Mouse (Mus musculus) forelimb bud, embryonic 11.5 days (tissue): ENCODE measurements around the gene Tent5b.

Source experiments
- DNase-seq: peaks from one replicate; pipeline ENCODE4 v3.0.0-alpha.2; 2012; ENCODE audit warnings: low read depth, low spot score

The Tent5b gene

DNA sequence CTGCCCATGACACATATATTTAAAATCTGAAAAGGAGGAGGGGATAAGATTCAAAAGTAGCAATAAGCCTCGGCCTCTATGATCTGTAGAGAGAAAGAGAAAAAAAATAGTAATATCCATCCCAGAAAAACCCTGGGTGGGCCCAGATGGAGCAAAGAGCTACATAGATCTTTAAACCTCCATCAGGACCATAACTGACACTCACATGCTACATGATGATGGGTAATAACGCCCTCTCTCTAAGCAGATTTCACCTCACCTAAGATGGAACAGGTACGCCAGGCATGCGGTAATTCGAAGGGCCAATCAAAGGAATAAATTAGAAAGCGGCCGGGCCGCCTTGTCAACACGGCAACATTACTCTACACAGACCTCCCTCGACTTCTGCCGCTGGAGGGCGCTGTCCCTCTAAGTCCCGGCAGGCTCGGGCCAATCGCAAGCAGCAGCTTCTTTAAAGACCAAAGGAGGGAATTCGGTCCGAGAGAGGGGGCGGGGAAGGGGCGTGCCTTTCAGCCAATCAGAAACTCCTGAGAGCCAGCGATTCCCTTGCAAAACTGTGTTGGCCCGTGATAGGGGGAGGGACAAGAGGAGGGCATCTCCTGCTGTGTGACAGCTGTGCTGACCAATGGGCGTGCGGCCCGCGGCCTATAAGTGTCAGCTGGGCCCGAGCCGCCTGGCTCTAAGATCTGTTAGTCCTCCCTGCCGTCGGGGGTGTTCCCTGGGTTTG, at the start of gene Tent5b:
Gene Tent5b, plus strand, starts transcription at position 675 of the 727 bp plus-strand sequence.
- DNase-seq: peak; percentile 97

GRCm38 (mm10) chr4:133431508-133431907, 48.4 kb upstream of the Tent5b start:
- no peak for DNase-seq

DNA sequence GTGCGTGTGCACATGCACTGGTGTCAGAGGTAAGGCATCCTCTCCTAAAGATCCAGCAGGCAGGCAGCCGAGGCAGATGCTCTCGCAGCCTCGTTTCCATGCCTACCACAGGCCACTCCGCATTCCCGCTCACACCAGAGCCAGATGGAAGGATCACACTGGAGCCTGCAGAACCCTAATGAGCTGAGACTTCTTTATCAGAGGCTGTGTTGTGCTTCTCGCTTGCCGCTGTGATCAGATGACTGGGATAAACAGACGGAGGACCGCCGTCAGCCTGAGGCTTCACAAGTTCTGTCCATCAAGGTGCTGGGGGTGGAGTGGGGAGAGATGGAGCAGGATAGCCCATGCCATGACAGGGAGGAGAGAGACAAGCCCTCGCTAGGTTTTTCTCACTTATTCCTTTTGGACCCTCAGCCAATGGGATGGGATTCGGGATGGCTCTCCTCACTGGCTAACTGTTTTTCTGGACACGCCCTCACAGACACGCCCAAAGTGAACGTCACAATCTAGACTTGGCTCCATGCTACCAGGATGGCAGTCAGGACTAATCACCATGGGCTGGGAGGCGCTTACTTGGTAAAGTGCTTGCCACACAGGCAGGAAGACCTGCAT, 47.3 kb upstream of the Tent5b start:
- DNase-seq: peak; percentile 27

DNA sequence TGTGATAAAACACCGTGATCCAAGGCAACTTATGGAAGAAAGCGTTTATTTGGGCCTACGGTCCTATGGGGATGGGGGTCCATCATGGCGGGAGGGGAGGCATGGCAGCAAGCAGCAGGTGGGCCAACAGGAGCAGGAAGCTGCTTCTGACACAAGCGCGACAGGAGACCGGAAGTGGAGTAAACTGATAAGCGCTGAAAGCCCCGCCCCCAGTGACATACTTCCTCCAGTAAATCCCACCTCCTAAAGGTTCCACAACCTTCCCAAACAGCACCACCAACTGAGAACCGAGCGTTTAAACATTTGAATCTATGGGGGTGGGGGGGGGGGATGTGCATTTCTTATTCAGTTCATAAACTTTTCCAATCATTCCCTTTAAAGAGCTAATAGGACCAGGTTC, 44.0 kb upstream of the Tent5b start:
- DNase-seq: no peak

DNA sequence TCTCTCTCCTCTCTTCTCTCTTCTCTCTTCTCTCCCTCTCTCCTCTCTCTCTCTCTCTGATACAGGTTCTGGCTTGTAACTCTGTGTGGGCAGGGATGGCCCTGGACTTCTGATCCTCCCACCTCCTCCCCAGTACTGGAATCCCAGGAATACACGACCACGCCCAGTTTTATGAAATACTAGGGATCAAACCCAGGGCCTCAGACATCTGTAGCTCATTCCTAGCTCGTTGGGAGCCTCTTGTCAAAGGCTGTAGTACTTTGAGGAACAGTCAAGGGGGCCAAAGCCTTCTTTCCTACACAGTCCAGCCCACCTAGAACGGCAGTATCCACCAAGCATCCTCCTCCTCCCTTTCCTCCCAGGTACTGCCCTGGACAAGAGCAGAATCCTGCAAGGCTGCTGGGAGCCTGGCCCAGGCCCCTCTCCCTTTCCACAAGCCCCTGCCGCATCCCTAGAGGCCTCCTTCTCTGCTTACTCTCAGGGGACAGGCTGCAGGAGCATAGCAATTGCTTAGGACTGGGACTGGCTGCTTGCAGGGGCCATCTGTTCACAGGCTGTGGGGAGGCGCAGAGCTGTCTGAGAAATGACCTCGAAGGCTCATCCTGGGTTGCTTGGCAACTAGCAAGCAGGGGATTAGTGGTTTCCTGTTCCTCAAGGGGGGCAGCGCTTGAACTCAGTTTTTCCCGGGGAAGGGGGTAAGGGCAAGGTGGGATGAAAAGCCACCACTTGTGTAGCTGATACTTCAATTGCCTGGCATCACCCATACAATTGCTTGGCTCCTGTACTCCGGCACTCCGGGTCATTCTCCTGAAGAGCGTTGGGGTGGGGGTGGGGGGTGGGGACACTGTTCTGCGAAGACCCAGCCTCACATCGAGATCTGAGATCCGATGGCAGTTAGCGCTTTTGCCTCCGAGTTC, 40.2 kb upstream of the Tent5b start:
- DNase-seq: peak; percentile 68

DNA sequence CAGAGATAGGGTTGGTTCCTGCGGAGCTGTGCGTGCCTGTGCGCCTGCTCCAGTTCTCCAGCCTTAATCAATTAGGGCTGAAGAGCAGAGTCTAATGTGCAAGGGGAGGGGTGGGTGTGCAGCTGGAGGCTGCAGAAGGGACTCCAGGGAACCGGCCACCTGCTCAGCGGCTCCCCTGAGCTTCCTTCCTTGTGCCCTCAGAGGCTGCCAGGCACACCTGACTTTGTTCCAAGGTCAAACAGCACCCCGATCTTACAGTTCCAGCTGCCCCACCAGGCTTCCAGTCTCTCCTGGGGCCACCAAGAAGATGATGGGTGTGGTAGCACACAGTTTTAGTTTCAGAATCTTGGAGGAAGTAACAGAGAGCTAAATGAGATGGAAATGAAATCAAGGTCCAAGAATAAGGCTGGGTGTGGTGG, 39.5 kb upstream of the Tent5b start:
- peak; percentile 59 for DNase-seq

DNA sequence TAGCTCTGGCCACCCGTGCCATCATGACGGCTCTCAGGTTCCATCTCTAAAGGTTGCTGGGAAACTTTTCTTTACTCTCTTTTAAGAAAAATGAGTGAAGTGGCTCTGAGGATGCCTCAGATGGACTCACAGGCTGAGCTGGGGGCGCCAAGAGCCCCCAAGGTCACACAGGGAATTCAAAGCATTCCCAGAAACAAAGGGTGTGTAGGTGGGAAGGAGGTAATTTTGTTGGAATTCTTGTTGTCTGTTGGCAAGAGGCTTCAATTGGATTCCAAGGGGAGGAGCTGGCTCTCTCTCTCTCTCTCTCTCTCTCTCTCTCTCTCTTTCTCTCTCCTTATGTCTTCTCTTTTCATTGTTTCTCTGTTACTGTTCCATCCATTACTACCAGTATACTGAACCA, 37.7 kb upstream of the Tent5b start:
- DNase-seq: no peak

DNA sequence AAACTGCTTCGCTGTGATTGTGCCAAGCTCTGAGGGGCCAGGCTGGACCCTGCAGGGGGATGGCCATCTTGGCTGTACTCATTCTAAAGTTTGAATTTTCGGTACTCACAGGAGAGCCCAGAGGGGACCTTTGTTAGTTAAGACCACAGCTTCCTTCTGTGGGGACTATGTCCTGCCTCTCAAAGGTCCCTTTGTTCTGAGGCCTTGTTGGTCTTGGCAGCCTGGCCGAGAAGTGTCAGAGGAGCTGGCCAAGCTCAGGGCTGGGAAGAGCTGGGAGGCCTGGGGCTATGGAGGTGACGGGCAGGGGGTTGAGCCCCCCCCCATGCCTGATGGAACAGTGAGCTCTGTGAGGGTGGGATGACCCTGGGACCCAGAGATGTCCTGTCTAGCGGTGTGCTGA, 36.8 kb upstream of the Tent5b start:
- DNase-seq: no peak

DNA sequence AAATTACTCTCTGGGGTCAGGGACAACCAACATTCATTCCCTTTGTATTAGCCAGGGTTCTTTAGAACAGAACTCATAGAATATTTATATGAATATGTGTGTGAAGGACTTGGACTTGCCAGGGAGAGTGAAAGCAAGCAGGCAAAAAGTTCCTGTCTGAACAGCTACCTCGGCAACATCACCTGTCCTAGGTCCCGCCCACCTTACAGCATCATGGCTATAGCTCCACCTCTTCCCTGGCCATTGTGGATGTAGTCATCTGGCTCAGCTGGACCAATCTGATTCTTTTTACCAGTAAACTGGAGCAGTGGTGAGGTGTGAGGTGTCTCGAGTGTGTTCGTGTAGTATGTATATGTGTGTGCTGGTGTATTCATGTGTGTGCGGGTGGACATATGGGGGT, 34.2 kb upstream of the Tent5b start:
- DNase-seq: no peak

DNA sequence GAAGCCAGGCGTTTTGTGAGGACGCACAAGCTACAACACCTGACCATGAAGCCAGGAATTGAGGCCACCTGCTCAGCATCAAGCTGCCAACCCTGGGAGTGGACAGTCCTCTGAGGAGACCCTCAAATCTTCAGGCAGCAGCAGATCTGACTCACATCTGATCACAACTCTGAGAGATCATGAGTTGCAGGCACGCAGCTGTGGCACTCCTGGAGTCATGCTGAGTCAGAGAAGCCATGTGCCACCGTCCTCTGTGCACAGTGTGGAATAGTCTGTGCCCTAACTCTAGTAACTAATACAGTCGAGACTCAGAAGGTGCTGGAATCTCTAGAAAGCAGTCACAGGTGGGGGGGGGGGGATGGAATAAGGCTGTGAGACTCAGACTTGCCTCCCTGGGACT, 32.6 kb upstream of the Tent5b start:
- DNase-seq: no peak

GRCm38 (mm10) chr4:133447967-133448366, 32.0 kb upstream of the Tent5b start:
- DNase-seq: no peak

- DNase-seq: no peak
Observed at GRCm38 (mm10) chr4:133448708-133449388, 31.1 kb upstream of the Tent5b start.

DNA sequence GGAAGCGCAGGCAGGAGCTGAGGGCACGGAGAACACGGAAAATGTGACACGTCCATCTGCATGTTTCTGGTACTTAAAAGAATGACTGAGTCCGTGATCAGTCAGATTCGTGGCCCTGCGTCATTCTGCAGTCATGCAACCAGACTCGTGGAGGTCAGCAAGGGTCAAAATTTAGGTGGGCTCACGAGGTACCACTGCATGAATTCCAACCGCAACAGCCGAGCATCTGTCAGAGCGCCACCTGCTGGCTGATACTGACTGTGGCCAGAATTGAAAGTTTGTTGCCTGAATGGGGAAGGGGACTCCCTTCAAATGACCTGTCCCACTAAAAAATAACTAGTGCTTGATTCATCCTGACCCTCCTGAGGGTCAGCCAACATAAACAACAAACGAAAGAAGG, 30.2 kb upstream of the Tent5b start:
- DNase-seq: peak; percentile 53

DNA sequence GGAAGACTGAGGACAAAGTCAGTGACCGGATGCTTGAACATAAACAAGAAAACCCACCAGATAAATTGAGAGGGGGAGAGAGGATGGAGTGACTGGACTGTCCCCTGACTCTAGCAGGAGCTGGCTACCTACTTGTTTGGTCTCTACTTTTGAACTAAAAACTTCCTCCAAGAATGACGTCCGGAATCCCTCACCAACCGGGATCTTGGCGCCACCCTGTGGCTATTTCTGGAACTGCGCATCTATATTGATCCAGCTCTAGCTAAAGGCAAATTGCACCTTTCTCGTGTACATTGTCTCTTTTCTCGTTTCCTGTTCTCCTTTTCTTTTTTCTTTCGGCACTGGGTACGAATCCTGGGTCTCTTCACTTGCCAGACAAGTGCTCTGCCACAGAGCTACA, 28.4 kb upstream of the Tent5b start:
- DNase-seq: peak; percentile 85

DNA sequence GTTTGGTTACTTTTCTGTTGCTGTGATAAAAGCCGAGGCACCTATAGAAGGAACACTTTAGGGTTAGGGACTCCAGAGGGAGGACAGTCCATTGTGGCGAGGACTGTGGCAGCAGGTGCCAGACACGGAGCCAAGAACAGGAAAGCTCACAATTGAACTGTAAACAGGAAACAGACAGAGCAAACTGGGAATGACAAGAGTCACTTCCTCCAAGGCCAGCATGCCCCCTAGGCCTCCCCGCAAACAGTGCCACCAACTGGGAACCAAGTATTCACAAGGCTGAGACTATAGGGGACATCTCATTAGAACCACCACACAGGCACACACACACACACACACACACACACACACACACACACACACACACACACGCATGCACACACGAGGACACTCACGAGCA, 27.5 kb upstream of the Tent5b start:
- DNase-seq: no peak

DNA sequence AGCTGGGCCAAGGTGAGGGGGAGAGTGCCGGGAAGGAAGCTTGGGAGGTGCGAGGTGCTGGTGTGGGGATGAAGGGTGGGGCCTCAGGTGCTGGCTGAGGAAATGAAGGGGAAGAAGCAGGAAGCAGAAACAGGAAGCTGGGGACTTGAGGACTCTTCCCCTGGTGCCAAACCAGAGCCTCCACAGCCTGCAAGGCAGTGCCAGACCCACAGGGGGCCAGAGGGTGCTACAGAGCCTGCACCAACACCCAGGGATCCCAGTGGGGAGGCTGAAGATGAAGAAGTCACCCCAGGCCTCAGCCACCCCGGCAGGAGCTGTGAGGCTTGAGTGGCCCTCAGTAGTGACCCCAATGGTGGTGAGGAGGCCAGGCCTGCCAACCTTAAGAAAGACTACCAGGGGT, 21.9 kb upstream of the Tent5b start:
- DNase-seq: no peak

- no peak for DNase-seq
Observed at GRCm38 (mm10) chr4:133460006-133460405, 19.9 kb upstream of the Tent5b start.

DNA sequence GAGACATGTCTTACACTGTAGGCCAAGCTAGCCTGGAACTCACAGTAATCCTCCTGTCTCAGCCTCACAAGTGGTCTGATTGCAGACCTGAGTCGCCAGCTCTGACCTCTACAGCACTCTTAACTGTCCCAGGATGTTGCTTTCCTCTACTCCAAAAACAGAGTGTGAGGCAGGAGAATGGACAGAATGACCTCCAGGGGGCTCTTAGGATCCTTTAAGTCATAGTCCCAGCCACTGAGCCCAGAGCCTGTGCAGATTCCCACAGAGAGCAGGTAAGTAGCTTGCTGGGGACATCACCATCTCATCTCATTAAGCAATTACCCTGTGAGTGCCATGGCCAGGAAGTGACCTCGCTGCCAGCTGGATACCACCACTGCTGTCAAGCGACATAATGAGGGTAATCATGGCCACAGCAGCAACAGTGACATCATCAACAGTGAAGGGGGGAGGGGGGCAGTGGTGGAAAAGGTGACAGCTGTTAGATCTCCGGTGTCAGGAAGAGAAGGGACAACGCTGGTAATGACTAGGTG, 19.1 kb upstream of the Tent5b start:
- no peak for DNase-seq

DNA sequence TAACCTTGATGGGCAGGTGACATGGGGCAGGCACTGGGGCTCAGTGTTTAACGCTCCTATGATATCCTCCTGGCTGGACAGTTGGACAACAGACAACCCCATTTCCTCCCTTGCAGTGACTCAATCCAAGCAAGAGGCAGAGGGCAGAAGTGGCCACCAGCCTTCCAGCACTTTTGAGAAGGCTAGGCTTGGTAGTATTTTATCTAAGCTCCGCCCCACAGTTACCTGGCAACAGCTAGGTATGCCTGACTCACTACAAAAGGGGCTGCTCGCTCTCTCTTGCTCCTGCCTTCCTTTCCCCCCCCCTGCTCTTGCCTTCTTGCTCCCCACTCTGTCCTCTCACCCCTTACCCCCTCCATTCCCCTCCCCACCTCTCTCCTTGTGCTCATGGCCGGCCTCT, 18.6 kb upstream of the Tent5b start:
- DNase-seq: no peak

GRCm38 (mm10) chr4:133463184-133463583, 16.7 kb upstream of the Tent5b start:
- no peak for DNase-seq

DNA sequence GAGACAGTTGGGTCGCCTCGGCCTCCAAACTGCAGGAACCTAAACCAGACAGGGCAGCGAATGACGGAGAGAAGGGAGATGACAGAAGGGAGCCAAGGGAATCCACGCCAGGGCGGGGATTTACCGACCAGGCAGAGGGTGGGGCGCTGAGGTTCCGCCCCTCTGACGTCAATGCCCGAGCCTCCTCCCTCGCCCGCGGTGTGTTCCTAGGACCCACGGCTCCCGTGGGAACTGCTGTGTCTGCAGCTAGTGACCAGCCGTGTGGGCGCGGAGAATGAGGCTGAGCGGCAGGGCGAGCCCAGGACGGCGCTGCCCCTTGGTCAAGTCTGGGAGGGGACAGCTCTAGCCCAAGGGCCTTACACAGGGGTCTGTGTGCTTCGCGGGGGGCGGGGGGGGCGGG, 11.9 kb upstream of the Tent5b start:
- peak; percentile 56 for DNase-seq

DNA sequence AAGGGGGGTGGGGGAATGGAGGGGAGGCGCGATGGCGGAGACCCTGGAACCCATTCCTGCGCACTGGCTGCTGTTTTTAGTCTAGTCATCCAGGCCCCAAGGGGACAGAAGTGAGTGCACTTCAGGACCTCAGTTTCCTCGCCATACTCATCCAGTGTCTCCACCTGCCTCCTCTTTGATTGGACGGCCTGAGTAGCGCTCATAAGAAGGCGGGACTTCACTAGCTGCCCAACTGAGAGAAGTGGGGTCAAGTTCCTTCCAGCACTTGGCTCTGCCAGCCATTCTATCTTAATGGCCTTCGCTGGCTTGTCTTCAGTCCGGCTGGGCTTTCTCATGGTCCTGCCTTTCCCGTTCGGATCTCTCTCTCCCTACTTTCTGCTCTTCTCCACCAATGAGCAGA, 10.8 kb upstream of the Tent5b start:
- no peak for DNase-seq
